Mouse (Mus musculus) liver, embryonic 14.5 days (tissue): ENCODE data around the gene Prkaca. TPM values are rescaled to one million over a fixed set of nuclear protein-coding genes. Genes with fewer than 3 reads are reported as not detected.

Source experiments
- ATAC-seq: fragments of 200-750 bp; cut with Nextera tagmentation; 2 replicates; pipeline ENCODE4 v1.8.0; 2017; ENCODE audit warnings: moderate number of reproducible peaks, mild to moderate bottlenecking, moderate library complexity; ENCODE audit not compliant: insufficient read depth
- DNase-seq, 3 experiments: peaks; one replicate each; pipeline ENCODE4 v3.0.0-alpha.2; 2012 to 2013; ENCODE audit warnings: low read depth in 3 of 3, low spot score in 3 of 3
- H3K27ac ChIP-seq: fragments of 300-500 bp; sonication (generic); 2 replicates; pipeline ENCODE4 v1.5.1; 2014; ENCODE audit warnings: moderate library complexity, mild to moderate bottlenecking, control low read depth, inconsistent platforms
- H3K27me3 ChIP-seq: fragments of 300-500 bp; sonication (generic); 2 replicates; pipeline ENCODE4 v1.6.1; 2014; ENCODE audit warnings: mild to moderate bottlenecking, low read length, moderate library complexity; ENCODE audit not compliant: control insufficient read depth, insufficient read depth
- H3K36me3 ChIP-seq: fragments of 300-500 bp; sonication (generic); replicated peaks from 2 replicates; pipeline ENCODE4 v1.6.1; 2014; ENCODE audit warnings: low read depth; ENCODE audit not compliant: control insufficient read depth, insufficient read depth
- H3K4me1 ChIP-seq, 2 experiments: fragments of 200-500 bp in 1 of 2; fragments of 300-500 bp in 1 of 2; sonication (generic) in 1 of 2; replicated peaks; 2 replicates each; pipeline ENCODE4 v1.6.1; 2012 to 2014; ENCODE audit warnings: antibody characterized with exemption in 1 of 2, inconsistent platforms in 1 of 2, low read length in 1 of 2; ENCODE audit not compliant: control insufficient read depth in 2 of 2, insufficient read depth in 2 of 2
- H3K4me2 ChIP-seq: fragments of 300-500 bp; sonication (generic); 2 replicates; pipeline ENCODE4 v1.6.1; 2014; ENCODE audit warnings: low read depth, mild to moderate bottlenecking, control low read depth, moderate library complexity
- H3K4me3 ChIP-seq, 2 experiments: fragments of 200-500 bp in 1 of 2; fragments of 300-500 bp in 1 of 2; sonication (generic) in 1 of 2; 2 replicates each; pipeline ENCODE4 v1.5.1; 2012 to 2014; ENCODE audit warnings: low read depth in 2 of 2, low read length in 2 of 2, mild to moderate bottlenecking in 2 of 2, control low read depth in 1 of 2, inconsistent platforms in 1 of 2, moderate library complexity in 1 of 2; ENCODE audit not compliant: insufficient read depth in 1 of 2
- H3K9ac ChIP-seq: fragments of 300-500 bp; sonication (generic); replicated peaks from 2 replicates; pipeline ENCODE4 v1.6.1; 2014; ENCODE audit warnings: mild to moderate bottlenecking, control low read depth, moderate library complexity
- H3K9me3 ChIP-seq: fragments of 300-500 bp; sonication (generic); 2 replicates; pipeline ENCODE4 v1.6.1; 2016; ENCODE audit warnings: low read length, mixed read lengths; ENCODE audit not compliant: control insufficient read depth
- CTCF ChIP-seq: IDR thresholded peaks from 2 replicates; pipeline ENCODE4 v1.5.1; 2016; ENCODE audit warnings: antibody characterized with exemption, low read depth, control low read depth
- EP300 ChIP-seq: IDR thresholded peaks from 2 replicates; pipeline ENCODE4 v1.6.1; 2016; ENCODE audit warnings: antibody characterized with exemption, low read depth
- WGBS: fragments of 180-500 bp; shearing (Covaris S2); extraction: QIAGEN DNeasy Blood & Tissue Kit; methylation state at CpG from one replicate; pipeline ENCODE4 v1.1.7; 2014; ENCODE audit not compliant: insufficient replicate concordance; 5-methylcytosine and 5-hydroxymethylcytosine counted together
- polyA plus RNA-seq, 2 experiments: library from polyadenylated mRNA; depleted of rRNA in 1 of 2; stranded (reverse) in 1 of 2; unstranded in 1 of 2; fragments of >200 nt; fragmentation: Nextera tagmentation in 1 of 2; extraction: Ambion mirVana in 1 of 2; gene quantifications; 2 replicates each; pipeline versions ENCODE4 v1.2.1 to v1.2.3; 2012 to 2014

Prkaca gene
- polyA plus RNA-seq, 2 experiments, result 24.8 to 30.6 TPM

- H3K4me3 ChIP-seq, result peak overlapping the region in 1 of 2 experiments; percentile 89; a peak in 1 of 4 replicates
- peaks cover 25% of the 10 kb centered on the region for H3K36me3 ChIP-seq
- no peaks in the 10 kb centered on the region for H3K27me3 ChIP-seq
- no peak overlapping the region for H3K27ac ChIP-seq
- no peaks in the 10 kb centered on the region for H3K9me3 ChIP-seq
- ATAC-seq (no peak), DNase-seq (no peak)
- peak overlapping the region; percentile 18; the same call in 1 of the 2 replicates for H3K9ac ChIP-seq
- whole genome bisulfite sequencing, result 95% methylated on average over 2 of the region's 2 CpGs
- TF ChIP-seq CTCF (no peak), EP300 (no peak)
- H3K4me2 ChIP-seq, result no peak overlapping the region
- peaks cover 7% of the 10 kb centered on the region in 2 experiments for H3K4me1 ChIP-seq
Observed at GRCm38 (mm10) chr8:83999825-84000224, 27.0 kb downstream of the Prkaca start.

- H3K27me3 ChIP-seq, result no peaks in the 10 kb centered on the region
- no peak within 1 kb of the TSS for H3K9ac ChIP-seq
- no peaks in the 10 kb centered on the region for H3K9me3 ChIP-seq
- no peak for DNase-seq
- 85% methylated on average over 60 of the region's 61 CpGs for WGBS
- peaks cover 25% of the 10 kb centered on the region for H3K36me3 ChIP-seq
- no peak within 1 kb of the TSS for H3K27ac ChIP-seq
- peaks cover 10 to 11% of the 10 kb centered on the region in 2 experiments for H3K4me1 ChIP-seq
- ATAC-seq, result no peak
- no peak within 1 kb of the TSS for H3K4me2 ChIP-seq
- TF ChIP-seq CTCF (no peak), EP300 (no peak)
- H3K4me3 ChIP-seq, result no peak within 1 kb of the TSS
Observed at GRCm38 (mm10) chr8:84001281-84002000, 28.6 kb downstream of the Prkaca start, which contains the start of gene 1700067K01Rik. Gene 1700067K01Rik (plus strand): TSS chr8:84001502.

- Histone ChIP-seq H3K36me3 (peaks cover 25% of the 10 kb centered on the region), H3K27ac (no peak overlapping the region), H3K4me3 (no peak overlapping the region), H3K4me1 (peaks cover 10 to 11% of the 10 kb centered on the region in 2 experiments), H3K27me3 (no peaks in the 10 kb centered on the region), H3K9ac (no peak overlapping the region), H3K4me2 (no peak overlapping the region), H3K9me3 (no peaks in the 10 kb centered on the region)
- DNase-seq (no peak), ATAC-seq (no peak)
- TF ChIP-seq CTCF, result no peak
- no peak for TF ChIP-seq EP300
- WGBS, result 67% methylated on average over 12 of the region's 12 CpGs
Observed at GRCm38 (mm10) chr8:84002957-84003611, 30.3 kb downstream of the Prkaca start.

- H3K4me3 ChIP-seq, result no peak overlapping the region; a peak in 1 of 4 replicates
- DNase-seq, result no peak
- H3K4me1 ChIP-seq, result peaks cover 10 to 11% of the 10 kb centered on the region in 2 experiments
Observed at GRCm38 (mm10) chr8:84003612-84004246, 30.9 kb downstream of the Prkaca start.

More at GRCm38 (mm10) chr8:84003612-84004246, 30.9 kb downstream of the Prkaca start:
- H3K9ac ChIP-seq, result peak overlapping the region; percentile 45
- peak overlapping the region; percentile 90 for H3K4me2 ChIP-seq
- no peaks in the 10 kb centered on the region for H3K27me3 ChIP-seq
- TF ChIP-seq EP300 (no peak), CTCF (no peak)
- H3K9me3 ChIP-seq, result no peaks in the 10 kb centered on the region
- WGBS, result 70% methylated on average over 6 of the region's 6 CpGs
- ATAC-seq, result no peak
- H3K27ac ChIP-seq, result peak overlapping the region; percentile 27
- H3K36me3 ChIP-seq, result peaks cover 25% of the 10 kb centered on the region
